Mouse (Mus musculus) gonadal fat pad, adult 2 months (tissue): ENCODE results near the gene Duoxa1. TPM values are rescaled to one million over a fixed set of nuclear protein-coding genes. Genes with fewer than 3 reads are reported as not detected.

Experiments used
- DNase-seq: peaks from one replicate; pipeline ENCODE4 v3.0.0-alpha.2; 2012; ENCODE audit warnings: low read depth
- polyA plus RNA-seq: library from polyadenylated mRNA; depleted of rRNA; stranded (reverse); fragments of >200 nt; gene quantifications from 2 replicates; pipeline ENCODE4 v1.2.3, GENCODE M21; 2012; rRNA removed

Gene Duoxa1
- polyA plus RNA-seq, 1 experiment: 7.9 TPM

GRCm38 (mm10) chr2:122298096-122298499 lies 15.4 kb downstream of the Duoxa1 start, which contains the start of gene Duox2:
TSS of gene Duox2 (minus strand) at chr2:122298449.
- DNase-seq: no peak

- DNase-seq: no peak
Measured at GRCm38 (mm10) chr2:122297271-122298095, 16.0 kb downstream of the Duoxa1 start.

GRCm38 (mm10) chr2:122294916-122295315 lies 18.6 kb downstream of the Duoxa1 start:
- no peak for DNase-seq

DNA sequence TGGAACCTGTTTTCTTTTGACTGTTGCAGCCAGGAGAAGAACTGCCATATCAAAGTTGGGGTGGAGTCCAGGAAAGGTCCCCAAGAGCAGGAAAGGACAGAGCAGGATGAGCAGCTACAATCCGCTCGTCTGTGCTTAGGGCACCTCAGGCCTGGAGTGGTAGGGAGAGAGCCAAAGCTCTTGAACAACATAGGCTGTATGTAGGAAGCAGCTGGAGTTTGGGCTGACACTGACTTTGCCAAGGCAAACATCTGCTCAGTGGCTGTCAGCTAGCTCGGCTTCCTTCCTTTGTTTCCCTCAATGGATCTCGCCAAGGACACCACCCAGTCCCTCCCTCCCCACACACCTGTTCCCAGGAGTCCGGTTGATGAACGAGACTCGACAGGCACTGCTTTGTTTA lies 27.4 kb downstream of the Duoxa1 start:
- DNase-seq: no peak

GRCm38 (mm10) chr2:122284091-122284490 lies 29.4 kb downstream of the Duoxa1 start:
- DNase-seq: no peak

GRCm38 (mm10) chr2:122278769-122279168 lies 34.8 kb downstream of the Duoxa1 start:
- DNase-seq: no peak

- no peak for DNase-seq
Measured at GRCm38 (mm10) chr2:122266407-122267193, 46.9 kb downstream of the Duoxa1 start.

- DNase-seq: no peak
Measured at GRCm38 (mm10) chr2:122264690-122265089, 48.8 kb downstream of the Duoxa1 start.

DNA sequence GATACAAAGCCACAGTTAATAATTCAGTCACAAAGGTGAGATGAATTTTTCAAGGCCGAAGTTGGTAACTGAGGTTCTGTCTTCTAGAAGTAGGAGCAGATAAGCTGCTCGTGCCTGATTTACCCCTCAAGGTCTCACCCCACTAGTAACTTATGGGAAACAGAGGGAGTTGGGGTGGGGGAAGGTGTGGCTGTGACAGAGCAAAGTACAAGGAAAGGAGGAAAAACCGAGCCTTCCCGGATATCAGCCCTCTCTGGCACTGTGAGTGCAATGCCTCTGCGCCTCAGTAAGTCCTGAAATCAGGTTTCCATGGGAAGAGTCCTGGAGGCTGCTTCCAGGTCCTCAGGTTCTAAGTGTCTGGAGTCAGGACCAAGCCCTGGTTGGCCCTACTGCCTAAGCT lies 52.8 kb downstream of the Duoxa1 start:
- no peak for DNase-seq

DNA sequence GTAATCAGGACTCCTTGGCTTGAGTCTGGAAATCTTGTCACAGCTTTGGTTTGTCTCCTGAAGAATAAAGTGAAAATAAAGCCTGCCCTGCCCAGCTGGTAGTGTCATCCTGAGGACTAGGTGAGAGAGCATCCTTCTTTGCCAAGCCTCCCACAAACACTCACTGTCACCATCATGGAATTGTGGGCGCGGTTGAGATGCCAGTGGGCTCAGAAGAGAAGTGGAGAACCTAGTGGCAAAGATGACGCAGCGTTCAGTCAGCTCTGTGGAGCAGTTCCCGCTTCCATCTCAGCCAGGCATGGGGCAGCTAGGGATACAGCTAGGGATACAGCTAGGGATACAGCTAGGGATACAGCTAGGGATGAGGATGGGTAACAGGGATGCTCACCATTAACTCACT lies 57.5 kb downstream of the Duoxa1 start:
- no peak for DNase-seq

Other genes with a start within 250 kb of the Duoxa1 start
- gene Spg11, start 195.3 kb downstream of the Duoxa1 start, polyA plus RNA-seq: 12.1 and 17.1 TPM in 2 replicates
- gene B2m, start 166.0 kb downstream of the Duoxa1 start, polyA plus RNA-seq: 997 and 1,419 TPM in 2 replicates
- gene Trim69, start 153.0 kb downstream of the Duoxa1 start, polyA plus RNA-seq: 0.15 and 0.23 TPM in 2 replicates
- 0.13 and 0.38 TPM in 2 replicates for gene Patl2, start 127.5 kb downstream of the Duoxa1 start, polyA plus RNA-seq
- gene Terb2, start 127.5 kb downstream of the Duoxa1 start, polyA plus RNA-seq: not detected in 2 replicates
- 30.6 and 31.2 TPM in 2 replicates for gene Sord, start 79.0 kb downstream of the Duoxa1 start, polyA plus RNA-seq
- gene Duox2, start 15.3 kb downstream of the Duoxa1 start, polyA plus RNA-seq: 0.56 and 0.57 TPM in 2 replicates
- gene Duoxa2, start 14.8 kb downstream of the Duoxa1 start, polyA plus RNA-seq: 0.30 and 0.32 TPM in 2 replicates
- gene Duox1, start 1.9 kb upstream of the Duoxa1 start, polyA plus RNA-seq: 0.08 and 0.39 TPM in 2 replicates
- 12.9 and 15.7 TPM in 2 replicates for gene Shf, start 55.4 kb upstream of the Duoxa1 start, polyA plus RNA-seq
- gene Slc28a2, start 112.7 kb upstream of the Duoxa1 start, polyA plus RNA-seq: 9.3 and 13.3 TPM in 2 replicates
- gene Gm14085, start 171.2 kb upstream of the Duoxa1 start, polyA plus RNA-seq: 0.03 and 0.62 TPM in 2 replicates